Mouse (Mus musculus): ENCODE data around the gene Cfap61. TPM values are rescaled to one million over a fixed set of nuclear protein-coding genes. Genes with fewer than 3 reads are reported as not detected.
A peak's percentile ranks its signal among the peaks of the same experiment; 100 is the strongest.

Cfap61 gene
- polyA plus RNA-seq, 1 experiment from 2014 or later, result 4.2 TPM

GRCm38 (mm10) chr2:145961861-145962260 lies 27.3 kb downstream of the Cfap61 start:
- H3K4me3 ChIP-seq (replicated peaks; ENCODE audit: low read length), result no peak overlapping the region
- H3K9ac ChIP-seq, result no peak overlapping the region
- DNase-seq (ENCODE audit: low spot score) (no peak), ATAC-seq (ENCODE audit: low FRiP score) (no peak)
- H3K27me3 ChIP-seq (ENCODE audit: control insufficient read depth, insufficient read depth, low read length), result no peaks in the 10 kb centered on the region
- no peaks in the 10 kb centered on the region for H3K36me3 ChIP-seq (replicated peaks; ENCODE audit: control insufficient read depth, insufficient read depth)
- H3K4me2 ChIP-seq (replicated peaks), result no peak overlapping the region
- 70% methylated on average over 5 of the region's 5 CpGs for WGBS
- H3K4me1 ChIP-seq (replicated peaks; ENCODE audit: control insufficient read depth, insufficient read depth, low read length), result no peaks in the 10 kb centered on the region
- no peaks in the 10 kb centered on the region for H3K9me3 ChIP-seq (ENCODE audit: control insufficient read depth, low read length)
- no peak overlapping the region for H3K27ac ChIP-seq

- Histone ChIP-seq H3K27ac (peak overlapping the region; percentile 5; the same call in 1 of the 2 replicates), H3K4me1 (replicated peaks; ENCODE audit: control insufficient read depth, insufficient read depth, low read length) (no peaks in the 10 kb centered on the region), H3K4me2 (replicated peaks) (no peak overlapping the region), H3K4me3 (replicated peaks; ENCODE audit: low read length) (no peak overlapping the region), H3K36me3 (replicated peaks; ENCODE audit: control insufficient read depth, insufficient read depth) (no peaks in the 10 kb centered on the region), H3K27me3 (ENCODE audit: control insufficient read depth, insufficient read depth, low read length) (no peaks in the 10 kb centered on the region), H3K9ac (no peak overlapping the region), H3K9me3 (ENCODE audit: control insufficient read depth, low read length) (no peaks in the 10 kb centered on the region)
- no peak for DNase-seq (ENCODE audit: low spot score)
- WGBS, result 72% methylated on average over 12 of the region's 12 CpGs
- peak; percentile 31; the same call in 1 of the 2 replicates for ATAC-seq (ENCODE audit: low FRiP score)
Measured at GRCm38 (mm10) chr2:145970751-145971150, 36.2 kb downstream of the Cfap61 start.

- Histone ChIP-seq H3K4me3 (replicated peaks; ENCODE audit: low read length) (no peak overlapping the region), H3K9ac (no peak overlapping the region), H3K27me3 (ENCODE audit: control insufficient read depth, insufficient read depth, low read length) (no peaks in the 10 kb centered on the region), H3K4me2 (replicated peaks) (no peak overlapping the region), H3K9me3 (ENCODE audit: control insufficient read depth, low read length) (no peaks in the 10 kb centered on the region), H3K36me3 (replicated peaks; ENCODE audit: control insufficient read depth, insufficient read depth) (no peaks in the 10 kb centered on the region), H3K4me1 (replicated peaks; ENCODE audit: control insufficient read depth, insufficient read depth, low read length) (no peaks in the 10 kb centered on the region), H3K27ac (peak overlapping the region; percentile 5; the same call in 1 of the 2 replicates)
- 80% methylated on average over 20 of the region's 20 CpGs for WGBS
- DNase-seq (ENCODE audit: low spot score), result no peak
- ATAC-seq (ENCODE audit: low FRiP score), result peak; percentile 72
Measured at GRCm38 (mm10) chr2:145971237-145972010, 36.8 kb downstream of the Cfap61 start.

- H3K9me3 ChIP-seq (ENCODE audit: control insufficient read depth, low read length), result no peaks in the 10 kb centered on the region
- no peak for ATAC-seq (ENCODE audit: low FRiP score)
- H3K4me2 ChIP-seq (replicated peaks), result no peak overlapping the region
- DNase-seq (ENCODE audit: low spot score), result no peak
- no peak overlapping the region for H3K4me3 ChIP-seq (replicated peaks; ENCODE audit: low read length)
- H3K9ac ChIP-seq, result no peak overlapping the region
- no peaks in the 10 kb centered on the region for H3K36me3 ChIP-seq (replicated peaks; ENCODE audit: control insufficient read depth, insufficient read depth)
- over 99% methylated on average over 4 of the region's 4 CpGs for WGBS
- H3K27ac ChIP-seq, result no peak overlapping the region
- no peaks in the 10 kb centered on the region for H3K4me1 ChIP-seq (replicated peaks; ENCODE audit: control insufficient read depth, insufficient read depth, low read length)
- H3K27me3 ChIP-seq (ENCODE audit: control insufficient read depth, insufficient read depth, low read length), result no peaks in the 10 kb centered on the region
Measured at GRCm38 (mm10) chr2:145972571-145972970, 38.0 kb downstream of the Cfap61 start.

GRCm38 (mm10) chr2:145979616-145980015 lies 45.0 kb downstream of the Cfap61 start:
- H3K27ac ChIP-seq, result no peak overlapping the region
- no peaks in the 10 kb centered on the region for H3K27me3 ChIP-seq (ENCODE audit: control insufficient read depth, insufficient read depth, low read length)
- ATAC-seq (ENCODE audit: low FRiP score) (no peak), DNase-seq (ENCODE audit: low spot score) (no peak)
- no peak overlapping the region for H3K9ac ChIP-seq
- peaks cover 25% of the 10 kb centered on the region for H3K4me1 ChIP-seq (replicated peaks; ENCODE audit: control insufficient read depth, insufficient read depth, low read length)
- no peaks in the 10 kb centered on the region for H3K9me3 ChIP-seq (ENCODE audit: control insufficient read depth, low read length)
- no peaks in the 10 kb centered on the region for H3K36me3 ChIP-seq (replicated peaks; ENCODE audit: control insufficient read depth, insufficient read depth)
- H3K4me3 ChIP-seq (replicated peaks; ENCODE audit: low read length), result no peak overlapping the region
- 53% methylated on average over 4 of the region's 4 CpGs for WGBS
- no peak overlapping the region for H3K4me2 ChIP-seq (replicated peaks)

GRCm38 (mm10) chr2:145980881-145981280 lies 46.3 kb downstream of the Cfap61 start:
- no peak for ATAC-seq (ENCODE audit: low FRiP score)
- DNase-seq (ENCODE audit: low spot score), result no peak
- Histone ChIP-seq H3K4me3 (replicated peaks; ENCODE audit: low read length) (no peak overlapping the region), H3K27ac (no peak overlapping the region), H3K27me3 (ENCODE audit: control insufficient read depth, insufficient read depth, low read length) (no peaks in the 10 kb centered on the region), H3K9me3 (ENCODE audit: control insufficient read depth, low read length) (no peaks in the 10 kb centered on the region), H3K9ac (no peak overlapping the region), H3K36me3 (replicated peaks; ENCODE audit: control insufficient read depth, insufficient read depth) (no peaks in the 10 kb centered on the region), H3K4me1 (replicated peaks; ENCODE audit: control insufficient read depth, insufficient read depth, low read length) (peaks cover 25% of the 10 kb centered on the region), H3K4me2 (replicated peaks) (no peak overlapping the region)
- whole genome bisulfite sequencing, result 76% methylated on average over 9 of the region's 9 CpGs

GRCm38 (mm10) chr2:145981699-145982112 lies 47.1 kb downstream of the Cfap61 start:
- no peak for ATAC-seq (ENCODE audit: low FRiP score)
- no peak for DNase-seq (ENCODE audit: low spot score)
- Histone ChIP-seq H3K4me1 (replicated peaks; ENCODE audit: control insufficient read depth, insufficient read depth, low read length) (peaks cover 25% of the 10 kb centered on the region), H3K27me3 (ENCODE audit: control insufficient read depth, insufficient read depth, low read length) (no peaks in the 10 kb centered on the region), H3K9ac (no peak overlapping the region), H3K27ac (peak overlapping the region; percentile 33; the same call in 1 of the 2 replicates), H3K4me2 (replicated peaks) (no peak overlapping the region), H3K9me3 (ENCODE audit: control insufficient read depth, low read length) (no peaks in the 10 kb centered on the region), H3K36me3 (replicated peaks; ENCODE audit: control insufficient read depth, insufficient read depth) (no peaks in the 10 kb centered on the region), H3K4me3 (replicated peaks; ENCODE audit: low read length) (no peak overlapping the region)
- 12% methylated on average over 6 of the region's 6 CpGs for WGBS

GRCm38 (mm10) chr2:145982317-145983045 lies 47.9 kb downstream of the Cfap61 start:
- H3K27me3 ChIP-seq (ENCODE audit: control insufficient read depth, insufficient read depth, low read length), result no peaks in the 10 kb centered on the region
- ATAC-seq (ENCODE audit: low FRiP score) (no peak), DNase-seq (ENCODE audit: low spot score) (no peak)

GRCm38 (mm10) chr2:145987757-145988156 lies 53.2 kb downstream of the Cfap61 start:
- no peak for ATAC-seq (ENCODE audit: low FRiP score)
- H3K4me1 ChIP-seq (replicated peaks; ENCODE audit: control insufficient read depth, insufficient read depth, low read length), result peaks cover under 1% of the 10 kb centered on the region; the same call in 1 of the 2 replicates
- no peak overlapping the region for H3K27ac ChIP-seq

More at GRCm38 (mm10) chr2:145982317-145983045, 47.9 kb downstream of the Cfap61 start:
- no peak overlapping the region for H3K4me2 ChIP-seq (replicated peaks)
- no peak overlapping the region for H3K27ac ChIP-seq
- WGBS, result 53% methylated on average over 9 of the region's 9 CpGs
- H3K4me3 ChIP-seq (replicated peaks; ENCODE audit: low read length), result no peak overlapping the region
- peaks cover 25% of the 10 kb centered on the region for H3K4me1 ChIP-seq (replicated peaks; ENCODE audit: control insufficient read depth, insufficient read depth, low read length)
- H3K9me3 ChIP-seq (ENCODE audit: control insufficient read depth, low read length), result no peaks in the 10 kb centered on the region
- H3K9ac ChIP-seq, result no peak overlapping the region
- H3K36me3 ChIP-seq (replicated peaks; ENCODE audit: control insufficient read depth, insufficient read depth), result no peaks in the 10 kb centered on the region

More at GRCm38 (mm10) chr2:145987757-145988156, 53.2 kb downstream of the Cfap61 start:
- 69% methylated on average over 2 of the region's 2 CpGs for WGBS
- H3K9me3 ChIP-seq (ENCODE audit: control insufficient read depth, low read length), result no peaks in the 10 kb centered on the region
- no peaks in the 10 kb centered on the region for H3K36me3 ChIP-seq (replicated peaks; ENCODE audit: control insufficient read depth, insufficient read depth)
- no peak for DNase-seq (ENCODE audit: low spot score)
- no peaks in the 10 kb centered on the region for H3K27me3 ChIP-seq (ENCODE audit: control insufficient read depth, insufficient read depth, low read length)
- no peak overlapping the region for H3K4me2 ChIP-seq (replicated peaks)
- no peak overlapping the region for H3K9ac ChIP-seq
- no peak overlapping the region for H3K4me3 ChIP-seq (replicated peaks; ENCODE audit: low read length)

Data from hindbrain, embryonic 14.5 days (tissue).